Mouse (Mus musculus): ENCODE data around the gene Btaf1.

DNA sequence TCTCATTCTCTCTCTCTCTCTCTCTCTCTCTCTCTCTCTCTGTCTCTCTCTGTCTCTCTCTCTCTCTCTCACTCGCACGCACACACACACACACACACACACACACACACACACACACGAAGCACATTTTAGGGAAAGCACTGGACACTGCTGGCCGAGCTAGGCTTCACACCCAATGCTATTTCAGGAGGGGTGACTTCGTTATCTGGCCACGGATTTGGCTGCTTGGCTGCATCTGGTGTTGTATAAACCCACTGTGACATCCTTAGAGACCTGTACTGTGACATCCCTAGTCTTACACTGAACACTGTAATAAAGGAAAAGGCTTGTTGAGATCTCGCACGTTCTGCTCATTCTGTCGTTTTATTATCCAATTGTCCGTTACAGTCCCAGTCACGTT lies 95.1 kb downstream of the Btaf1 start:
- TF ChIP-seq CTCF (IDR thresholded peaks at IDR 0.05; ENCODE audit: borderline replicate concordance, insufficient read depth, low read length) (no peak), POLR2A (IDR thresholded peaks at IDR 0.05; ENCODE audit: low read depth, low read length) (no peak)

Measured in embryonic fibroblast, embryonic 13.5 days (primary cell).